Mouse (Mus musculus) lung, embryonic 14.5 days (tissue): ENCODE measurements around the gene Rfx8. TPM values are rescaled to one million over a fixed set of nuclear protein-coding genes. Genes with fewer than 3 reads are reported as not detected.
A peak's percentile ranks its signal among the peaks of the same experiment; 100 is the strongest.

Experiments
- ATAC-seq: fragments of 200-750 bp; cut with Nextera tagmentation; 2 replicates; pipeline ENCODE4 v1.8.0; 2017; ENCODE audit warnings: mild to moderate bottlenecking, moderate TSS enrichment, moderate library complexity; ENCODE audit not compliant: insufficient read depth
- DNase-seq: peaks from one replicate; pipeline ENCODE4 v3.0.0-alpha.2; 2015
- H3K27ac ChIP-seq: fragments of 300-500 bp; sonication (generic); 2 replicates; pipeline ENCODE4 v1.5.1; 2014; ENCODE audit warnings: low read depth, mild to moderate bottlenecking, moderate library complexity
- H3K27me3 ChIP-seq: fragments of 300-500 bp; sonication (generic); 2 replicates; pipeline ENCODE4 v1.6.1; 2014; ENCODE audit warnings: low read length, control low read depth; ENCODE audit not compliant: insufficient read depth
- H3K36me3 ChIP-seq: fragments of 300-500 bp; sonication (generic); 2 replicates; pipeline ENCODE4 v1.6.1; 2014; ENCODE audit warnings: control low read depth; ENCODE audit not compliant: insufficient read depth
- H3K4me1 ChIP-seq: fragments of 300-500 bp; sonication (generic); 2 replicates; pipeline ENCODE4 v1.6.1; 2014; ENCODE audit warnings: antibody characterized with exemption, control low read depth; ENCODE audit not compliant: insufficient read depth
- H3K4me2 ChIP-seq: fragments of 300-500 bp; sonication (generic); 2 replicates; pipeline ENCODE4 v1.6.1; 2014; ENCODE audit warnings: mild to moderate bottlenecking
- H3K4me3 ChIP-seq: fragments of 300-500 bp; sonication (generic); 2 replicates; pipeline ENCODE4 v1.5.1; 2014; ENCODE audit warnings: low read depth, low read length
- H3K9ac ChIP-seq: fragments of 300-500 bp; sonication (generic); 2 replicates; pipeline ENCODE4 v1.6.1; 2014
- H3K9me3 ChIP-seq: fragments of 300-500 bp; sonication (generic); 2 replicates; pipeline ENCODE4 v1.6.1; 2016; ENCODE audit warnings: low read depth, low read length, control low read depth
- CTCF ChIP-seq: IDR thresholded peaks from 2 replicates; pipeline ENCODE4 v1.5.1; 2016; ENCODE audit warnings: antibody characterized with exemption, low read depth
- WGBS: fragments of 180-500 bp; shearing (Covaris S2); extraction: QIAGEN DNeasy Blood & Tissue Kit; methylation state at CpG from one replicate; pipeline ENCODE4 v1.1.7; 2014; 5-methylcytosine and 5-hydroxymethylcytosine counted together
- polyA plus RNA-seq: library from polyadenylated mRNA; unstranded; fragments of >200 nt; fragmentation: Nextera tagmentation; extraction: Ambion mirVana; gene quantifications from 2 replicates; pipeline ENCODE4 v1.2.1, GENCODE M21; 2014

Gene Rfx8
- polyA plus RNA-seq, 1 experiment from 2014 or later, result 0.24 TPM

DNA sequence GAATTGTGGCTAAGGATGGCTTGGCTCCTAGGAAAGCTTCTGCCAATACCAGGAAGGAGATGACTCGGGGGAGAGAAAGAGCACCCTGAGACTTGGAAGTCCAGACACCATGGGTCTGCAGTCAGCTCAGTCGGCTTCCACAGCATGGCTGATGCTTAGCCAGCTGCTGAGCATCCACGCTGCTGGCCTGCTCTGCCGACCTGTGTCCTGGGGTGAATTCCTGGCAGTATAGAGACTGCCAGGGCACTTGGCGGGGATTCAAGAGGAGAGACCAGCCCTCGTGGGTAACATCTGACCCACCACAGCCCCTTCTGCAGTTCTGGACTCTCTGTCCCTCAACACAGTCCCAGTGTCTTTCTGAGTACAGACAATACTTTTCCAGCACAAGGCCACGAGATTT lies 26.0 kb downstream of the Rfx8 start:
- no peaks in the 10 kb centered on the region for H3K27me3 ChIP-seq
- no peak overlapping the region for H3K4me3 ChIP-seq
- no peak for TF ChIP-seq CTCF
- no peaks in the 10 kb centered on the region for H3K9me3 ChIP-seq
- no peak overlapping the region for H3K27ac ChIP-seq
- H3K36me3 ChIP-seq, result no peaks in the 10 kb centered on the region
- H3K9ac ChIP-seq, result no peak overlapping the region
- peaks cover 18% of the 10 kb centered on the region; the same call in 1 of the 2 replicates for H3K4me1 ChIP-seq
- no peak overlapping the region for H3K4me2 ChIP-seq
- no peak for DNase-seq
- 40% methylated on average over 7 of the region's 7 CpGs for WGBS
- no peak for ATAC-seq

DNA sequence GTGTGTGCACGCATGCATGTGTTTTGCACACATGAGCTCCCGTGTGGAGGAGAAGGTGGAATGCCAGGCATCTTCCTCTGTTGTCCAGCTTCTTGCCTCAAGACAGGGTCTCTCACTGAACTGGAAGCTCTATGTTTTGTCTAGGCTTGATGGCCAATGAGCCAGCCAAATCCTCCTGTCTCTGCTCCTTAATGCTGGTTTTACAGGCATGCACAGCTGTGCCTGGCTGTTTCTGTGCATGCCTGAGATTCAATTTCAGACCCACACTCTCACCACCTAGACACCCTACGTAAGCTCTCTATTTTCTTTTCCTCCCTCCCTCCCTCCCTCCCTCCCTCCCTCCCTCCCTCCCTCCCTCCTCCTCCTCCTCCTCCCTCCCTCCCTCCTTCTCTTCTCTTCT lies 28.8 kb downstream of the Rfx8 start:
- DNase-seq (no peak), ATAC-seq (no peak)
- no peaks in the 10 kb centered on the region for H3K9me3 ChIP-seq
- no peak overlapping the region for H3K4me3 ChIP-seq
- H3K27ac ChIP-seq, result no peak overlapping the region
- H3K4me2 ChIP-seq, result no peak overlapping the region
- no peaks in the 10 kb centered on the region for H3K36me3 ChIP-seq
- H3K4me1 ChIP-seq, result peaks cover 18% of the 10 kb centered on the region; the same call in 1 of the 2 replicates
- no peak for TF ChIP-seq CTCF
- 63% methylated on average over 3 of the region's 3 CpGs for WGBS
- H3K27me3 ChIP-seq, result no peaks in the 10 kb centered on the region
- no peak overlapping the region for H3K9ac ChIP-seq

DNA sequence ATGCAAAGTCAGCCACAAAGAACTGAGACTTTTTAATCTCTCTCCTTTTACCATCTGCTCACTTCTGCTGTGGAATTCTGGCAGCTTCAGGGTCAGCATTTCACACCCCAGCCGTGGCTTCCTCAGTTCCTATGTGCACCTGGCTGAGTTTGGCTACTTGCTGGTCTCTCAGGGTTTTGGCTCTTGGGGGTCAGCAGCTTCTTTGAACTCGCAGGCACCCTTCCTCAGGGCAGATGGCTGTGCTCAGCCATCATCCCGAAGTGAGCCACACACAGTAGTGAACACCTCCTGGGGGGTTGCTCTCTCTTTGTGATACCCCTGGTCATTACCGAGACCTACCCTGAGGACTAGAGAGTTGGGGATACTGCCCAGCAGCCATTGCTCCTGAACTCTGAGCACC lies 29.7 kb downstream of the Rfx8 start:
- Histone ChIP-seq H3K9ac (no peak overlapping the region), H3K4me2 (no peak overlapping the region), H3K36me3 (no peaks in the 10 kb centered on the region), H3K9me3 (no peaks in the 10 kb centered on the region), H3K27me3 (no peaks in the 10 kb centered on the region), H3K4me1 (peaks cover 17% of the 10 kb centered on the region; the same call in 1 of the 2 replicates), H3K27ac (no peak overlapping the region), H3K4me3 (no peak overlapping the region)
- WGBS, result 38% methylated on average over 4 of the region's 4 CpGs
- no peak for DNase-seq
- no peak for ATAC-seq
- no peak for TF ChIP-seq CTCF

- ATAC-seq, result no peak
- DNase-seq, result peak; percentile 24
- no peaks in the 10 kb centered on the region for H3K9me3 ChIP-seq
- H3K36me3 ChIP-seq, result no peaks in the 10 kb centered on the region
- H3K4me1 ChIP-seq, result 0 out of 2 replicates have a peak, but pooled peaks cover 4% of the 10 kb centered on the region
- WGBS, result 47% methylated on average over 6 of the region's 6 CpGs
- H3K9ac ChIP-seq, result no peak overlapping the region
- H3K4me2 ChIP-seq, result no peak overlapping the region
- H3K27me3 ChIP-seq, result no peaks in the 10 kb centered on the region
- H3K27ac ChIP-seq, result no peak overlapping the region
- no peak for TF ChIP-seq CTCF
- H3K4me3 ChIP-seq, result no peak overlapping the region
Observed at GRCm38 (mm10) chr1:39688573-39688972, 32.2 kb downstream of the Rfx8 start.

DNA sequence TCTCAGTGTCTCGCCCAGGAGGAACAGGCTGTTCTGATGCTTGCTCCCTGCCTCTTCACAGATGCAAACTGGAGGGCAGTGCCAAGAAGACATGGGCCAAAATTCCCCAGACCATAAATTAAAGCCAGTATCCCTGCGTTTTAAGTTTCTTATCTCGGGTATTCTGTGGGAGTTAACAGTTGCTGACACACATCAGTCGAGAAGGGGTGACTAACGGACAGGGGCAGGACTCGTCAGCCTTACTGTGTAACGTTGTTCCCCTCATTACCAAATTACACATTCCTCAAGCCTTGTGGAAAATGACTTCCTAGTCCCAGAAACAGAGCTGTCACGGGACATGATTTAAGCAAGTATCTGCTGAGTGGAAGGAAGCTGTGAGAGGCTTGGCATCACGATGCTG lies 33.5 kb downstream of the Rfx8 start:
- no peak overlapping the region for H3K27ac ChIP-seq
- 44% methylated on average over 9 of the region's 9 CpGs for WGBS
- H3K9me3 ChIP-seq, result no peaks in the 10 kb centered on the region
- H3K9ac ChIP-seq, result no peak overlapping the region
- H3K4me2 ChIP-seq, result no peak overlapping the region
- DNase-seq (no peak), ATAC-seq (no peak)
- H3K4me1 ChIP-seq, result 0 out of 2 replicates have a peak, but pooled peaks cover 4% of the 10 kb centered on the region
- no peaks in the 10 kb centered on the region for H3K36me3 ChIP-seq
- no peak overlapping the region for H3K4me3 ChIP-seq
- TF ChIP-seq CTCF, result no peak
- no peaks in the 10 kb centered on the region for H3K27me3 ChIP-seq

- Histone ChIP-seq H3K27me3 (no peaks in the 10 kb centered on the region), H3K9ac (no peak overlapping the region), H3K4me3 (no peak overlapping the region), H3K36me3 (no peaks in the 10 kb centered on the region), H3K9me3 (no peaks in the 10 kb centered on the region), H3K27ac (no peak overlapping the region), H3K4me1 (0 out of 2 replicates have a peak, but pooled peaks cover 4% of the 10 kb centered on the region), H3K4me2 (no peak overlapping the region)
- peak; percentile 81 for ATAC-seq
- WGBS, result 0% methylated on average over 1 of the region's 1 CpGs
- peak; percentile 88 for TF ChIP-seq CTCF
- DNase-seq, result peak; percentile 95
Observed at GRCm38 (mm10) chr1:39685841-39686240, 35.0 kb downstream of the Rfx8 start.

DNA sequence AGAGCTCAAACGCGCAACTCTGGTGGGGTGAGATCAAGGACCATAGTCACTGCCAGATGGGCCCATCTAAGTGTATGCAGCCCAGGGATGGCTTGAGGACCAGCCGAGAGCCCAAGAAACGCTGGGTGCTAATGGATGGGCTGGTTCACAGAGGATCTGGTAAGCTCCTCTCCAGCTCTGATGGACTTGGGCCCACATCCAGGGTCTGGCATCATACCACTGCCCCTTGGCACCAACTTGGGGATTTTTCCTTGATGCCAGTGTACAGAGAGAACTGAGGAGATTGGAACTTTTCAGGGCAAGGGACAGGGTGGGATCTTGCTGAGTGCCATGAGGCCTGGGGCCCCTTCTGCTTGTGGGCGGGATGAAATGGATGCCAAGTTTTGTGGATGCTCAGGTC lies 39.2 kb downstream of the Rfx8 start:
- no peaks in the 10 kb centered on the region for H3K27me3 ChIP-seq
- DNase-seq, result no peak
- H3K9ac ChIP-seq, result no peak overlapping the region
- no peak for TF ChIP-seq CTCF
- ATAC-seq, result no peak
- no peaks in the 10 kb centered on the region for H3K9me3 ChIP-seq
- no peak overlapping the region for H3K4me2 ChIP-seq
- H3K27ac ChIP-seq, result no peak overlapping the region
- 91% methylated on average over 5 of the region's 5 CpGs for WGBS
- H3K4me3 ChIP-seq, result no peak overlapping the region
- no peaks in the 10 kb centered on the region for H3K36me3 ChIP-seq
- 0 out of 2 replicates have a peak, but pooled peaks cover 4% of the 10 kb centered on the region for H3K4me1 ChIP-seq

GRCm38 (mm10) chr1:39680546-39680945 lies 40.3 kb downstream of the Rfx8 start:
- Histone ChIP-seq H3K4me3 (no peak overlapping the region), H3K27ac (no peak overlapping the region), H3K36me3 (no peaks in the 10 kb centered on the region), H3K27me3 (no peaks in the 10 kb centered on the region), H3K9ac (no peak overlapping the region), H3K4me1 (no peaks in the 10 kb centered on the region), H3K4me2 (no peak overlapping the region), H3K9me3 (no peaks in the 10 kb centered on the region)
- DNase-seq (no peak), ATAC-seq (no peak)
- 65% methylated on average over 6 of the region's 6 CpGs for WGBS
- peak; percentile 48 for TF ChIP-seq CTCF
